Mouse (Mus musculus) megakaryocyte, embryonic 14.5 days (primary cell): ENCODE measurements around the gene Ptprg.

Source experiments
- FLI1 ChIP-seq: IDR thresholded peaks from 2 replicates; pipeline ENCODE4 v1.6.1; 2012; ENCODE audit warnings: low read length, inconsistent platforms, mixed read lengths
- GATA1 ChIP-seq: IDR thresholded peaks from 3 replicates; pipeline ENCODE4 v1.6.1; 2012; ENCODE audit warnings: mixed read lengths, low read length, inconsistent platforms, borderline replicate concordance

- TF ChIP-seq GATA1 (no peak), FLI1 (no peak)
Observed at GRCm38 (mm10) chr14:11895486-11895885, 342.2 kb downstream of the Ptprg start.
